Mouse (Mus musculus): ENCODE results near the gene Pnliprp2. TPM values are rescaled to one million over a fixed set of nuclear protein-coding genes. Genes with fewer than 3 reads are reported as not detected.

Pnliprp2 gene
- polyA plus RNA-seq, 1 experiment from 2014 or later: not detected

GRCm38 (mm10) chr19:58805191-58805779, 45.8 kb downstream of the Pnliprp2 start:
- no peaks in the 10 kb centered on the region for H3K27me3 ChIP-seq
- H3K4me1 ChIP-seq: no peaks in the 10 kb centered on the region
- no peak overlapping the region for H3K27ac ChIP-seq
- WGBS: 84% methylated on average over 9 of the region's 9 CpGs
- no peaks in the 10 kb centered on the region for H3K9me3 ChIP-seq
- H3K9ac ChIP-seq: no peak overlapping the region
- ATAC-seq (ENCODE audit: insufficient number of reproducible peaks, insufficient read depth, low FRiP score, low TSS enrichment, low read depth): no peak
- H3K4me2 ChIP-seq: no peak overlapping the region
- no peaks in the 10 kb centered on the region for H3K36me3 ChIP-seq
- H3K4me3 ChIP-seq: no peak overlapping the region

GRCm38 (mm10) chr19:58806364-58806763, 46.8 kb downstream of the Pnliprp2 start:
- no peaks in the 10 kb centered on the region for H3K27me3 ChIP-seq
- H3K27ac ChIP-seq: no peak overlapping the region
- no peak overlapping the region for H3K9ac ChIP-seq
- 5% methylated on average over 3 of the region's 3 CpGs for WGBS
- H3K4me3 ChIP-seq: no peak overlapping the region
- no peaks in the 10 kb centered on the region for H3K36me3 ChIP-seq
- no peak for ATAC-seq (ENCODE audit: insufficient number of reproducible peaks, insufficient read depth, low FRiP score, low TSS enrichment, low read depth)
- no peaks in the 10 kb centered on the region for H3K9me3 ChIP-seq
- H3K4me2 ChIP-seq: no peak overlapping the region
- H3K4me1 ChIP-seq: no peaks in the 10 kb centered on the region

DNA sequence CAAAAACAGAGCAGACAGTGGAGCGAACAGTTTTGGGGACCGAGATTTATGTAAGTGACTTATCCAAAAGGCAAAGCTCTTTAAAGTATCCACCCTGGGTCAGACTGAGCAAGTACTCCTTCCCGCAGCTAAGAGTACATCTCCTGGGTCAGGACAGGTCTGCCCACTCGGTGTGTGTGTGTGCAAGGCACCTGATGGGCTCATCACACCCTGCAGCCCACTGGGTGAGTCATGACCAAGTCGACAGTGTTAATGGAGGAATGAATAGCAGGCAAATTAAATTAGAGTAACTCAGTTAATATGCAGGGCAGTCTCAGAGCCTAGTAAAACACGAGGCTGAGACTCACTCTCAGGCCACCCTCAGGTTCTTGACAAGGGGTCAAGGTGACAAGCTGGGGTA, 49.3 kb downstream of the Pnliprp2 start:
- WGBS: 78% methylated on average over 6 of the region's 6 CpGs
- no peak for ATAC-seq (ENCODE audit: insufficient number of reproducible peaks, insufficient read depth, low FRiP score, low TSS enrichment, low read depth)
- H3K9me3 ChIP-seq: no peaks in the 10 kb centered on the region

DNA sequence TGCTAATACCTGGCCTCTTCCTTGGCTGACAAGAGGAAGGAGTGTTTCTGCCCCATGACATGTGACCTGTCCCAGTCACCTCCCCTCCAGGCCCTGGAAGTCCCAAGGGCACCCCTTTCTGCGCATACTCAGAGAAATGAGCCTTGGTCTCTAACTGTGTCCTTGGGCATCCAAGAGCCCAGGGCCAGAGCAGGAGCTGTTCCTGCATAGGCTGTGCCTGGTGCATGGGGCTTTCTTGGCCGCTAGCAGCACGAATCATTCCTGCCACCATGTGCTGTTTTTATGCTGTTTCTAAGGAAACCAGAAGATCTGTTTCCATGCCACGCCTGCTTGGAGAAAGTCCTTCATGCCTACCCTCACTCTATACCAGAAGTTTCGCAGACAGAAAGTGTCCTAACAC, 51.0 kb downstream of the Pnliprp2 start:
- ATAC-seq (ENCODE audit: insufficient number of reproducible peaks, insufficient read depth, low FRiP score, low TSS enrichment, low read depth): no peak
- H3K36me3 ChIP-seq: no peaks in the 10 kb centered on the region
- H3K27me3 ChIP-seq: no peaks in the 10 kb centered on the region
- 81% methylated on average over 5 of the region's 5 CpGs for WGBS
- no peaks in the 10 kb centered on the region for H3K4me1 ChIP-seq
- H3K27ac ChIP-seq: no peak overlapping the region
- H3K9ac ChIP-seq: no peak overlapping the region
- H3K4me3 ChIP-seq: no peak overlapping the region
- no peaks in the 10 kb centered on the region for H3K9me3 ChIP-seq
- no peak overlapping the region for H3K4me2 ChIP-seq

More for the DNA sequence above, 49.3 kb downstream of the Pnliprp2 start:
- no peaks in the 10 kb centered on the region for H3K27me3 ChIP-seq
- no peak overlapping the region for H3K9ac ChIP-seq
- no peak overlapping the region for H3K27ac ChIP-seq
- H3K4me3 ChIP-seq: no peak overlapping the region
- H3K4me1 ChIP-seq: no peaks in the 10 kb centered on the region
- H3K36me3 ChIP-seq: no peaks in the 10 kb centered on the region
- H3K4me2 ChIP-seq: no peak overlapping the region

- Histone ChIP-seq H3K27me3 (no peaks in the 10 kb centered on the region), H3K9ac (no peak overlapping the region), H3K4me1 (no peaks in the 10 kb centered on the region), H3K4me2 (no peak overlapping the region), H3K27ac (no peak overlapping the region), H3K4me3 (no peak overlapping the region), H3K9me3 (no peaks in the 10 kb centered on the region), H3K36me3 (no peaks in the 10 kb centered on the region)
- WGBS: 83% methylated on average over 13 of the region's 13 CpGs
- no peak for ATAC-seq (ENCODE audit: insufficient number of reproducible peaks, insufficient read depth, low FRiP score, low TSS enrichment, low read depth)
These were observed 55.8 kb downstream of the Pnliprp2 start for GRCm38 (mm10) chr19:58815179-58815922.

DNA sequence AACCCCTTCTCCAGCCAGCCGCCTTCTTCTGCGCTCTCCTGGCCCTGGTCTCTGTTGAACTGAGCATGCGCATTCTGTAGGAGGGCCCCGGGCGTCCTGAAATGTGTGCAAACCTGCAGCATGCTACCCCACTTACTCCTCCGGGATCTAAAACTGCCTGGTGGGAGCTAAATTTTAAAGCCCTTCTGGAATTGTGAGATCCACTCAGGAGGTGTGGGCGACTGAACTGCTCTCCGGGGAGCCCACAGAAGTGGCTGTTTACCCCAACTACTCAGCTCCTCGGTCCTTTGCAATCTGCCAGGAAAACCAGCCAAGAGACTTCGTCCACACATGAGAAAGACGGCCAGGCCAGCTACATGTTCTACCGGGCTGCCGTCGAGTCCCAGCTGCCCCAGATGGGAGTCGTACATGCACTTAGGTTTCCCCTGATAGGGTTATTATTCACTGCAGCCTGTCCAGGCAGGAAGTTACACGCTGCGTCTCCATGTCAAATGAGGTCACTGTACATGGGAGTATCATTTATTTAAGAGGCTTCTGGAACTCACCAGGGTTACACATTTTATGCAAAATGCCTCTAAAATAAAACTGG, 57.0 kb downstream of the Pnliprp2 start:
- no peak overlapping the region for H3K4me3 ChIP-seq
- ATAC-seq (ENCODE audit: insufficient number of reproducible peaks, insufficient read depth, low FRiP score, low TSS enrichment, low read depth): no peak
- no peaks in the 10 kb centered on the region for H3K9me3 ChIP-seq
- H3K9ac ChIP-seq: no peak overlapping the region
- no peaks in the 10 kb centered on the region for H3K36me3 ChIP-seq
- no peaks in the 10 kb centered on the region for H3K4me1 ChIP-seq
- WGBS: 77% methylated on average over 17 of the region's 17 CpGs
- no peaks in the 10 kb centered on the region for H3K27me3 ChIP-seq
- H3K27ac ChIP-seq: no peak overlapping the region
- H3K4me2 ChIP-seq: no peak overlapping the region

- 80% methylated on average over 11 of the region's 11 CpGs for WGBS
- no peak for ATAC-seq (ENCODE audit: insufficient number of reproducible peaks, insufficient read depth, low FRiP score, low TSS enrichment, low read depth)
- no peak overlapping the region for H3K4me3 ChIP-seq
These were observed 57.9 kb downstream of the Pnliprp2 start for GRCm38 (mm10) chr19:58817398-58817797.

DNA sequence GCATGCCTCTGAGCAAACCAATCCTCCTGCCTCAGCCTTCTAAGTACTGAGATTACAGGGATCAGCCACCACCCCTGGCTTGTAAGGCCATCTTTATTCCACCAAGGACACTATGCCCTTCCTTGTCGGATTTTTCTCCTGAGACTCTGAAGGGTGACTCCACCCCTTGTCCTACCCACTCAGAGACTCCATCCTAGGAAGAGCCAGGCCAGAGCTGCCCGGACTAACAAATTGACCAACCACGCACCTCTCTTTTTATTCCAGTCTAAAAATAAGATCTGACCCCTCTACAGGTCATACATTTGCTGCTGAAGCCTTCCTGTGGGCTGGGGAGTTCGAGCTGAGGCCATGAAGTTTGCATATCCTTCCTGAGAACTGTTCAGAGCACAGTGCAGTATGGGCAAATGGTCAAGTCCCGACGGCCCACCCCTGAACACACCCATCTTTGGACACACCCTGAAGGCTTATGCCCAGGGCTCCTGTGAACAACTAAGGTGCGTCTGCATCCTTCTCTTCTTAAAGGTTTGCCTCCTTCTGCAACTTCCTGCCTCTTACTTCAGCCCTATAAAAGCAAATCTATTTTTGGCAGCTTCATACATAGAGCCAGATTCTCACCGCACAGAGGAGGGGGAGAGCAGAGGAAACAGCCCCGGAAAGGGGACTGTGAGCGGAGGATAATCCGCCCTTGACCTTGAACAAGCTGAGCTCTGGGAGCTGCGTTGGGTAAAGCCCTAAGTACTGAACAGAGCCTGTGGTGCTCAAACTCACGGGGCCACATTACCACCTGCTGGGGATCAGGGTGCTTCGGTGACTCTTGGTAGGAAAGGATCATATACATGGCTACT, 59.3 kb downstream of the Pnliprp2 start:
- H3K9me3 ChIP-seq: no peaks in the 10 kb centered on the region
- ATAC-seq (ENCODE audit: insufficient number of reproducible peaks, insufficient read depth, low FRiP score, low TSS enrichment, low read depth): no peak
- WGBS: 82% methylated on average over 14 of the region's 14 CpGs
- H3K4me2 ChIP-seq: no peak overlapping the region
- H3K9ac ChIP-seq: no peak overlapping the region
- no peaks in the 10 kb centered on the region for H3K36me3 ChIP-seq
- H3K27me3 ChIP-seq: no peaks in the 10 kb centered on the region
- H3K4me3 ChIP-seq: no peak overlapping the region
- no peaks in the 10 kb centered on the region for H3K4me1 ChIP-seq
- H3K27ac ChIP-seq: no peak overlapping the region

More at GRCm38 (mm10) chr19:58817398-58817797, 57.9 kb downstream of the Pnliprp2 start:
- H3K27ac ChIP-seq: no peak overlapping the region
- no peaks in the 10 kb centered on the region for H3K27me3 ChIP-seq
- no peaks in the 10 kb centered on the region for H3K36me3 ChIP-seq
- H3K9ac ChIP-seq: no peak overlapping the region
- H3K4me1 ChIP-seq: no peaks in the 10 kb centered on the region
- H3K9me3 ChIP-seq: no peaks in the 10 kb centered on the region
- H3K4me2 ChIP-seq: no peak overlapping the region

GRCm38 (mm10) chr19:58822454-58823200, 63.1 kb downstream of the Pnliprp2 start:
- H3K27me3 ChIP-seq: no peaks in the 10 kb centered on the region
- H3K4me1 ChIP-seq: no peaks in the 10 kb centered on the region
- 87% methylated on average over 20 of the region's 20 CpGs for WGBS
- H3K36me3 ChIP-seq: peaks cover 3% of the 10 kb centered on the region; the same call in 1 of the 2 replicates
- ATAC-seq (ENCODE audit: insufficient number of reproducible peaks, insufficient read depth, low FRiP score, low TSS enrichment, low read depth): no peak
- H3K4me2 ChIP-seq: no peak overlapping the region
- no peak overlapping the region for H3K9ac ChIP-seq
- H3K9me3 ChIP-seq: no peaks in the 10 kb centered on the region
- H3K4me3 ChIP-seq: no peak overlapping the region
- no peak overlapping the region for H3K27ac ChIP-seq

GRCm38 (mm10) chr19:58823301-58823700, 63.8 kb downstream of the Pnliprp2 start:
- WGBS: 82% methylated on average over 3 of the region's 3 CpGs
- no peak for ATAC-seq (ENCODE audit: insufficient number of reproducible peaks, insufficient read depth, low FRiP score, low TSS enrichment, low read depth)
- Histone ChIP-seq H3K27ac (no peak overlapping the region), H3K27me3 (no peaks in the 10 kb centered on the region), H3K4me1 (no peaks in the 10 kb centered on the region), H3K9me3 (no peaks in the 10 kb centered on the region), H3K4me2 (no peak overlapping the region), H3K4me3 (no peak overlapping the region), H3K9ac (no peak overlapping the region), H3K36me3 (peaks cover 3% of the 10 kb centered on the region; the same call in 1 of the 2 replicates)

DNA sequence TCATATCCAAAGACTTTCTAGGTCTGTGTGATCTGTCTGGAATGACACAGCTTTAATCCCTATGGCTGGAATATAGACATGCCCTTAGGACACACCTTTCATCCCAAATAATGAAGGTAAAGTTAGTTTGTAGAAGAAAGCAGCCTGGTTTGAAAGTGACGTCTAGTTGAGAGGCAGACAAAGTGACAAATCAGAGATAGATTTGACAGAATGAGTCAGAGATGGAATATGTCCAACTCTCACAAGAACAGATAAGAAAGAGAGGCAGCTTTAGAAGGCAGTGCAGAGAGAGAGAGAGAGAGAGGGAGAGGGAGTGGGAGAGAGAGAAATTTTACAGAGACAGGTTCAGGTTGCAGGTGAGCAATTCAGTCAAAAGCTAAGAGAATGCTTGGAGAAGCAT, 64.8 kb downstream of the Pnliprp2 start:
- H3K4me2 ChIP-seq: no peak overlapping the region
- H3K27ac ChIP-seq: no peak overlapping the region
- H3K27me3 ChIP-seq: no peaks in the 10 kb centered on the region
- peaks cover 3% of the 10 kb centered on the region; the same call in 1 of the 2 replicates for H3K36me3 ChIP-seq
- 67% methylated on average over 1 of the region's 1 CpGs for WGBS
- no peak overlapping the region for H3K4me3 ChIP-seq
- H3K9ac ChIP-seq: no peak overlapping the region
- ATAC-seq (ENCODE audit: insufficient number of reproducible peaks, insufficient read depth, low FRiP score, low TSS enrichment, low read depth): no peak
- no peaks in the 10 kb centered on the region for H3K9me3 ChIP-seq
- no peaks in the 10 kb centered on the region for H3K4me1 ChIP-seq
